Mouse (Mus musculus) kidney, embryonic 16.5 days (tissue): Measurements from ENCODE around the gene Inhbc. TPM values are rescaled to one million over a fixed set of nuclear protein-coding genes. Genes with fewer than 3 reads are reported as not detected.
A peak's percentile ranks its signal among the peaks of the same experiment; 100 is the strongest.

Source experiments
- ATAC-seq: fragments of 200-750 bp; cut with Nextera tagmentation; 2 replicates; pipeline ENCODE4 v1.8.0; 2017; ENCODE audit warnings: moderate TSS enrichment; ENCODE audit not compliant: low FRiP score, low TSS enrichment
- H3K27ac ChIP-seq: fragments of 300-500 bp; sonication (generic); 2 replicates; pipeline ENCODE4 v1.5.1; 2014; ENCODE audit warnings: low read length
- H3K27me3 ChIP-seq: fragments of 300-500 bp; sonication (generic); 2 replicates; pipeline ENCODE4 v1.6.1; 2014; ENCODE audit warnings: low read length, control low read depth, mixed read lengths; ENCODE audit not compliant: insufficient read depth
- H3K36me3 ChIP-seq: fragments of 300-500 bp; sonication (generic); 2 replicates; pipeline ENCODE4 v1.6.1; 2014; ENCODE audit warnings: low read length, control low read depth, mixed read lengths; ENCODE audit not compliant: insufficient read depth
- H3K4me1 ChIP-seq: fragments of 300-500 bp; sonication (generic); 2 replicates; pipeline ENCODE4 v1.6.1; 2014; ENCODE audit warnings: low read length, control low read depth, mixed read lengths; ENCODE audit not compliant: insufficient read depth
- H3K4me2 ChIP-seq: fragments of 300-500 bp; sonication (generic); replicated peaks from 2 replicates; pipeline ENCODE4 v1.6.1; 2014; ENCODE audit warnings: low read depth, low read length
- H3K4me3 ChIP-seq: fragments of 300-500 bp; sonication (generic); 2 replicates; pipeline ENCODE4 v1.5.1; 2014; ENCODE audit warnings: mild to moderate bottlenecking, low read length
- H3K9ac ChIP-seq: fragments of 300-500 bp; sonication (generic); replicated peaks from 2 replicates; pipeline ENCODE4 v1.6.1; 2014; ENCODE audit warnings: low read length
- H3K9me3 ChIP-seq: fragments of 300-500 bp; sonication (generic); 2 replicates; pipeline ENCODE4 v1.6.1; 2016; ENCODE audit warnings: low read length, control low read depth
- WGBS: fragments of 180-500 bp; shearing (Covaris S2); extraction: QIAGEN DNeasy Blood & Tissue Kit; methylation state at CpG from one replicate; pipeline ENCODE4 v1.1.7; 2014; 5-methylcytosine and 5-hydroxymethylcytosine counted together
- polyA plus RNA-seq: library from polyadenylated mRNA; unstranded; fragments of >200 nt; fragmentation: Nextera tagmentation; extraction: Ambion mirVana; gene quantifications from 2 replicates; pipeline ENCODE4 v1.2.1, GENCODE M21; 2015

Inhbc gene
- polyA plus RNA-seq, 1 experiment from 2014 or later = 0.09 TPM

- Histone ChIP-seq H3K27ac (peak overlapping the region; percentile 98), H3K4me1 (peaks cover 17% of the 10 kb centered on the region), H3K9me3 (no peaks in the 10 kb centered on the region), H3K4me2 (peak overlapping the region; percentile 59), H3K9ac (peak overlapping the region; percentile 96), H3K27me3 (no peaks in the 10 kb centered on the region), H3K4me3 (peak overlapping the region; percentile 71), H3K36me3 (0 out of 2 replicates have a peak, but pooled peaks cover 3% of the 10 kb centered on the region)
- ATAC-seq = peak; percentile 88
- WGBS = under 1% methylated on average over 32 of the region's 79 CpGs
These were observed 10.8 kb upstream of the Inhbc start for GRCm38 (mm10) chr10:127380767-127381742.

- H3K36me3 ChIP-seq = 0 out of 2 replicates have a peak, but pooled peaks cover 3% of the 10 kb centered on the region
- peak within 1 kb of the TSS; percentile 71 for H3K4me3 ChIP-seq
- 0% methylated on average over 33 of the region's 53 CpGs for WGBS
- H3K4me1 ChIP-seq = peaks cover 13% of the 10 kb centered on the region
- H3K9me3 ChIP-seq = no peaks in the 10 kb centered on the region
- peak; percentile 98 for ATAC-seq
- peak within 1 kb of the TSS; percentile 98 for H3K27ac ChIP-seq
- peak within 1 kb of the TSS; percentile 96 for H3K9ac ChIP-seq
- peak within 1 kb of the TSS; percentile 59 for H3K4me2 ChIP-seq
- H3K27me3 ChIP-seq = no peaks in the 10 kb centered on the region
These were observed 10.0 kb upstream of the Inhbc start, which contains the start of gene R3hdm2 for GRCm38 (mm10) chr10:127380251-127380691. TSS of gene R3hdm2 (plus strand) at chr10:127380327.

DNA sequence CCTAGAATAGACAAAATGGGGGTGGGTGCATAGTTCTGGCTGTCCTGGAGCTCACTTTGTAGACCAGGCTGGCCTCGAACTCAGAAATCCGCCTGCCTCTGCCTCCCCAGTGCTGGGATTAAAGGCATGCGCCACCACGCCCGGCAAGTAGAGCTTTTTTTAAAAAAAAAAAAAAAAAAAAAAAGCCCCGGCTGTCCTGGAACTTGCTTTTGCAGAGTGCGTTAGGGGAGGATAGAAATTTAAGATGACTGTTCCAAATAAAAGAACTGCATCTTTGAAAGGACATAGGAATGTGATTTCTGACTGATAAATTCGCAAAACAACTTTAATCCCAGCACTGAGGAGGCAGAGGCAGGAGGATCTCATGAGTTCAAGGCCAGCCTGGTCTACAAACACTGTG is 9.4 kb upstream of the Inhbc start:
- peak overlapping the region; percentile 96 for H3K9ac ChIP-seq
- ATAC-seq = no peak

DNA sequence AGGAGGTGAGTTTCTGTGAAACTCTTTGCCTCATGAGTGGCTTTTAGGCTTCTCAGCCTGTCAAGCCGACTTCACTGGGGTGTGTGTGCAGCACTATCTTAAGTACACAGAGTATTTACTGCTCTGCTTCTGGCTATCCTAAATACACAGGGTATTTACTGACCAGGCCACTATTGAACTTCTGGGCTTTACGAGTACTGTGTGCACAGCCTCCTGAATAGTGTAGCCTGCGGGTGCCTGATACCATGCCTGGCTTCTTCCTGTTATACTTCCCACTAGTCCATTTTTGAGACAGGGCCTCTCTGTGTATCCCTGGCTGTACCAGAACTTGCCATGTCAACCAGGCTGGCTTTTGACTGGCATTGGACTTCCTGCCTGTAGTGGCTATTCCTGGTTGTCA is 7.5 kb upstream of the Inhbc start:
- H3K27me3 ChIP-seq = no peaks in the 10 kb centered on the region
- H3K36me3 ChIP-seq = no peaks in the 10 kb centered on the region
- H3K9ac ChIP-seq = no peak overlapping the region
- no peak for ATAC-seq
- 63% methylated on average over 3 of the region's 3 CpGs for whole genome bisulfite sequencing
- H3K4me1 ChIP-seq = peaks cover 12% of the 10 kb centered on the region
- H3K4me3 ChIP-seq = no peak overlapping the region
- no peak overlapping the region for H3K27ac ChIP-seq
- no peaks in the 10 kb centered on the region for H3K9me3 ChIP-seq
- H3K4me2 ChIP-seq = no peak overlapping the region

More for the DNA sequence above, 9.4 kb upstream of the Inhbc start:
- no peaks in the 10 kb centered on the region for H3K9me3 ChIP-seq
- peak overlapping the region; percentile 98 for H3K27ac ChIP-seq
- H3K4me1 ChIP-seq = peaks cover 13% of the 10 kb centered on the region
- peak overlapping the region; percentile 59 for H3K4me2 ChIP-seq
- H3K4me3 ChIP-seq = peak overlapping the region; percentile 71
- 89% methylated on average over 8 of the region's 8 CpGs for WGBS
- H3K36me3 ChIP-seq = 0 out of 2 replicates have a peak, but pooled peaks cover 3% of the 10 kb centered on the region
- no peaks in the 10 kb centered on the region for H3K27me3 ChIP-seq

DNA sequence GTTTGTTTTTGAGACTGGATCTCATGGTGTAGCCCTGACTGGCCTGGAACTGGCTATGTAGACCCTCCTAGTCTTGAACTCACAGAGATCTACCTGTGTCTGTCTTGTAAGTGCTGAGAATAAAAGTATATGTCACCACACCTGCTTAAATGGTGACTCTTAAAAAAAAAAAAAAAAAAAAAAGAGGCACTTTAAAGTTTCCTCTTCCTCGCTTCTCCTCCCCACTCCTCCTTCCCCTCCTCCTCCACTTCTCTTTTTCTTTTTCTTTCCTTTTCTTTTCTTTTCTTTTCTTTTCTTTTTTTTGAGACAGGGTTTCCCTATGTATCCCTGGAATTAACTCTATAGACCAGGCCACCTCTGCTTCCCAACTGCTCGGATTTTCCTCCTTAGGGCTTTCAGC is 792 bp upstream of the Inhbc start:
- Histone ChIP-seq H3K36me3 (no peaks in the 10 kb centered on the region), H3K4me2 (no peak overlapping the region), H3K4me1 (peaks cover 5% of the 10 kb centered on the region; the same call in 1 of the 2 replicates), H3K27ac (no peak overlapping the region), H3K27me3 (no peaks in the 10 kb centered on the region), H3K4me3 (no peak overlapping the region), H3K9ac (no peak overlapping the region), H3K9me3 (no peaks in the 10 kb centered on the region)
- 69% methylated on average over 2 of the region's 2 CpGs for WGBS
- ATAC-seq = no peak

DNA sequence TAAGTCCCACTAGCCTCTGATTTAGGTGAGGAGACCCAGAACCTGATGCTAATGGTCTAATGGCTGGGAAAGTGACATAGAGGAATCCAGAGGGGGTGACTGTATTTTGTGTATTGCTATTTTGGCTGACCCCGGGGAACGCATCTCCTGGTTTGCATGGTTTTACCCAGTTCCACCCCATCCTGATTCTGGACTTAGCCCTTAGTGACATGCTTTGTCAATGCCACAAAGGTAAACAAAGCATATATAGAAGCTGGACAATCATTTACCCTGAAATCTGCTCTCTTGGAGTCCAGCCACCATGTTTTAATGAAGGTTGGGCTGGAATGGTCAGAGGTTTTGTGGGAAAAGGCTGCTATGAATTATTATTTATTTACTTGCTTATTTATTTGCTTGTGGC is 2.0 kb downstream of the Inhbc start:
- Histone ChIP-seq H3K9ac (no peak overlapping the region), H3K27me3 (no peaks in the 10 kb centered on the region), H3K4me2 (no peak overlapping the region), H3K36me3 (no peaks in the 10 kb centered on the region), H3K9me3 (no peaks in the 10 kb centered on the region), H3K27ac (no peak overlapping the region), H3K4me3 (no peak overlapping the region), H3K4me1 (peaks cover 5% of the 10 kb centered on the region; the same call in 1 of the 2 replicates)
- 74% methylated on average over 2 of the region's 2 CpGs for WGBS
- ATAC-seq = no peak

GRCm38 (mm10) chr10:127367116-127367515 is 3.1 kb downstream of the Inhbc start:
- Histone ChIP-seq H3K36me3 (no peaks in the 10 kb centered on the region), H3K4me3 (no peak overlapping the region), H3K9ac (no peak overlapping the region), H3K9me3 (no peaks in the 10 kb centered on the region), H3K4me2 (no peak overlapping the region), H3K27ac (no peak overlapping the region), H3K4me1 (peaks cover 5% of the 10 kb centered on the region; the same call in 1 of the 2 replicates), H3K27me3 (no peaks in the 10 kb centered on the region)
- ATAC-seq = no peak
- WGBS = 78% methylated on average over 5 of the region's 5 CpGs

DNA sequence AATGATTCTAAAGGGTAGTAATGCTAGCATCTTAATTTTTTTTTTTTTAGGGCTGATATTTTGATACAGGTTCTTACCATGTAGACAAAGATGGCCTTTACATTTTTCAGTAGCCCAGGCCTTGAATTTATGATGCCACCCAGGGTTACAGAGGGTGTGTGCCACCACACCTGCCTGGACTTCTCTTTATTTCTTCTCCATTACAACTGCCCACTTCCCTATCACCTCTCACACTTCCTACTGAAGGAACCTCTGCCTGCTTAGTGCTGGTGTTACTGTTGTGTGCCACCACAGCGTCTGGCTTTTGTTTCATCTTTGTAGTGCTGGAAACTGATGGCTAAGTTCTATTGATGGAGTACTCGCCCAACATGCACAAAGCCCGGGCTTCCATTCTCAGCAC is 9.5 kb downstream of the Inhbc start:
- Histone ChIP-seq H3K4me3 (no peak overlapping the region), H3K9ac (no peak overlapping the region), H3K27ac (no peak overlapping the region), H3K36me3 (no peaks in the 10 kb centered on the region), H3K9me3 (no peaks in the 10 kb centered on the region), H3K4me1 (no peaks in the 10 kb centered on the region), H3K27me3 (no peaks in the 10 kb centered on the region), H3K4me2 (no peak overlapping the region)
- no peak for ATAC-seq
- WGBS = 83% methylated on average over 3 of the region's 3 CpGs

- 74% methylated on average over 10 of the region's 10 CpGs for WGBS
- no peak overlapping the region for H3K4me2 ChIP-seq
- no peak for ATAC-seq
- no peaks in the 10 kb centered on the region for H3K27me3 ChIP-seq
- H3K9ac ChIP-seq = no peak overlapping the region
- H3K36me3 ChIP-seq = no peaks in the 10 kb centered on the region
- no peak overlapping the region for H3K4me3 ChIP-seq
- no peak overlapping the region for H3K27ac ChIP-seq
- peaks cover 8% of the 10 kb centered on the region; the same call in 1 of the 2 replicates for H3K4me1 ChIP-seq
- no peaks in the 10 kb centered on the region for H3K9me3 ChIP-seq
These were observed 14.9 kb downstream of the Inhbc start for GRCm38 (mm10) chr10:127355336-127355735.
